Mouse (Mus musculus) stomach, postnatal 0 days (tissue): ENCODE data around the gene BC017158.

Source experiments
- CTCF ChIP-seq: IDR thresholded peaks from 2 replicates; pipeline ENCODE4 v1.5.1; 2016; ENCODE audit warnings: antibody characterized with exemption, low read depth, mild to moderate bottlenecking, moderate library complexity
- EP300 ChIP-seq: optimal IDR thresholded peaks from 2 replicates; pipeline ENCODE3; 2016; ENCODE audit warnings: antibody characterized with exemption

GRCm38 (mm10) chr7:128320219-128320816, 22.3 kb upstream of the BC017158 start:
- TF ChIP-seq CTCF (no peak), EP300 (no peak)
